Mouse (Mus musculus) heart, postnatal 0 days (tissue): ENCODE data around the gene Gstm3. TPM values are rescaled to one million over a fixed set of nuclear protein-coding genes. Genes with fewer than 3 reads are reported as not detected.
"Not testable (repeated sequence)": the region's sequence is repeated elsewhere in the genome, so short reads cannot be mapped to it uniquely, and the experiment has no call there.

ENCODE experiments used
- ATAC-seq: fragments of 200-750 bp; cut with Nextera tagmentation; 2 replicates; pipeline ENCODE4 v1.8.0; 2017; ENCODE audit warnings: low read depth, moderate number of reproducible peaks, moderate library complexity; ENCODE audit not compliant: insufficient read depth
- DNase-seq: peaks from one replicate; pipeline ENCODE4 v3.0.0-alpha.2; 2016; ENCODE audit warnings: low spot score
- H3K27ac ChIP-seq: fragments of 300-500 bp; sonication (generic); 2 replicates; pipeline ENCODE4 v1.5.1; 2014; ENCODE audit warnings: low read depth, mild to moderate bottlenecking
- H3K27me3 ChIP-seq: fragments of 300-500 bp; sonication (generic); 2 replicates; pipeline ENCODE4 v1.6.1; 2014; ENCODE audit warnings: low read length, mixed read lengths; ENCODE audit not compliant: control insufficient read depth, insufficient read depth
- H3K36me3 ChIP-seq: fragments of 300-500 bp; sonication (generic); replicated peaks from 2 replicates; pipeline ENCODE4 v1.6.1; 2014; ENCODE audit warnings: low read length, mixed read lengths; ENCODE audit not compliant: control insufficient read depth, insufficient read depth
- H3K4me1 ChIP-seq: fragments of 300-500 bp; sonication (generic); 2 replicates; pipeline ENCODE4 v1.6.1; 2014; ENCODE audit warnings: antibody characterized with exemption; ENCODE audit not compliant: control insufficient read depth, insufficient read depth
- H3K4me2 ChIP-seq: fragments of 300-500 bp; sonication (generic); 2 replicates; pipeline ENCODE4 v1.6.1; 2014; ENCODE audit warnings: low read depth, mild to moderate bottlenecking, low read length, moderate library complexity
- H3K4me3 ChIP-seq: fragments of 300-500 bp; sonication (generic); 2 replicates; pipeline ENCODE4 v1.5.1; 2014; ENCODE audit warnings: low read depth, low read length
- H3K9ac ChIP-seq: fragments of 300-500 bp; sonication (generic); replicated peaks from 2 replicates; pipeline ENCODE4 v1.6.1; 2014; ENCODE audit warnings: low read depth, low read length, mixed read lengths
- H3K9me3 ChIP-seq: fragments of 300-500 bp; sonication (generic); replicated peaks from 2 replicates; pipeline ENCODE4 v1.6.1; 2016; ENCODE audit warnings: low read length; ENCODE audit not compliant: control insufficient read depth
- CTCF ChIP-seq: IDR thresholded peaks from 2 replicates; pipeline ENCODE4 v1.5.1; 2016; ENCODE audit warnings: antibody characterized with exemption, control low read depth, low read depth
- EP300 ChIP-seq: IDR thresholded peaks from 2 replicates; pipeline ENCODE4 v1.6.1; 2016; ENCODE audit warnings: antibody characterized with exemption, low read depth
- WGBS: fragments of 180-500 bp; shearing (Covaris S2); extraction: QIAGEN DNeasy Blood & Tissue Kit; methylation state at CpG from one replicate; pipeline ENCODE4 v1.1.7; 2014; 5-methylcytosine and 5-hydroxymethylcytosine counted together
- polyA plus RNA-seq: library from polyadenylated mRNA; unstranded; fragments of >200 nt; fragmentation: Nextera tagmentation; extraction: Ambion mirVana; gene quantifications from 2 replicates; pipeline ENCODE4 v1.2.1, GENCODE M21; 2015
- total RNA-seq: library from RNA; depleted of rRNA; stranded (reverse); fragments of >200 nt; gene quantifications from 2 replicates; pipeline ENCODE4 v1.2.3, GENCODE M21; 2014; ENCODE audit warnings: low replicate concordance

Gene Gstm3
- total and polyA plus RNA-seq, 2 experiments from 2014 or later, result not detected

DNA sequence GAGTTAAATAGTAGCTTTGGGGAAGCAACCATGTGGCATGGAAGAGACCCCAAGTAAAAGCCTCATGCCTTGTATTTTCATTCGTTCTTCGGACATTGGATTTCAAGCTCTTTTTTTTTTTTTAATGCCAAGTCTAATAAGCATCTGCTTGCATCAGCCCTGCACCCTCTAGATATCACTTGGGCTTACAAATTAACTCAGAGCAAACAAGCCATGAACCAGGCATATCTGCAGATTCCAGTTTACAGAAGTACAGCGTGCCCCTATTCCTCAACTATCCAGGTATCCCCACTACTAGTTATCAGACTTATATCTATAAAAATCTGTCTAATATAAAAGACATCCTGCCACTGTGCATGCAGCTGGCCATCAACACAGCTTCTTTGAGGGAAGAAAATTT is 3.0 kb upstream of the Gstm3 start:
- Histone ChIP-seq H3K27me3 (0 out of 2 replicates have a peak, but pooled peaks cover 2% of the 10 kb centered on the region), H3K9ac (no peak overlapping the region), H3K36me3 (no peaks in the 10 kb centered on the region), H3K27ac (no peak overlapping the region), H3K4me3 (no peak overlapping the region), H3K4me1 (no peaks in the 10 kb centered on the region), H3K4me2 (no peak overlapping the region), H3K9me3 (no peaks in the 10 kb centered on the region)
- ATAC-seq (no peak), DNase-seq (no peak)
- WGBS, result 86% methylated on average over 3 of the region's 3 CpGs
- no peak for TF ChIP-seq EP300
- TF ChIP-seq CTCF, result no peak

DNA sequence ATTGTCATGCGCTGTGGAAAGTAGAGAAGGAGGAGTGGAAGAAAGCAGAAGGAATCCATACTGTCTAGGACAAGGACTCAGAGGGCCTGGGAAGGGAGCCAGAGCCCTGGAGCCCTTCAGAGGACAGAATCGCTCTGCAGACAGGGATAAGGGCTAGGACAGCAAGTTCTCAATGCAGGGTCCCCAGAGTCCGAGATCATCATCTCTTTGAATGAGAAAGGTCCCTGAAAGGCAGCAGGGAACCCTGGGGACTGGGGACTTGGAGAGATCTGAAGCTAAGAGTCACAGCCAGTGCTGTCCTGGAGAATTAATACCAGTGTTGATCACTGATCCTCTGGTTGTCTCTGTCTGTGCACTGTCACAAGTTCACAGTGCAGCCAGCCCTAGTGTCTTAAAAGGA is 2.0 kb upstream of the Gstm3 start:
- not testable (repeated sequence) for H3K4me1 ChIP-seq, H3K27me3 ChIP-seq, DNase-seq, H3K36me3 ChIP-seq, H3K4me3 ChIP-seq, H3K9me3 ChIP-seq, H3K27ac ChIP-seq, H3K9ac ChIP-seq, H3K4me2 ChIP-seq
- WGBS, result 35% methylated on average over 3 of the region's 3 CpGs
- ATAC-seq, result peak; percentile 39; the same call in 1 of the 2 replicates

DNA sequence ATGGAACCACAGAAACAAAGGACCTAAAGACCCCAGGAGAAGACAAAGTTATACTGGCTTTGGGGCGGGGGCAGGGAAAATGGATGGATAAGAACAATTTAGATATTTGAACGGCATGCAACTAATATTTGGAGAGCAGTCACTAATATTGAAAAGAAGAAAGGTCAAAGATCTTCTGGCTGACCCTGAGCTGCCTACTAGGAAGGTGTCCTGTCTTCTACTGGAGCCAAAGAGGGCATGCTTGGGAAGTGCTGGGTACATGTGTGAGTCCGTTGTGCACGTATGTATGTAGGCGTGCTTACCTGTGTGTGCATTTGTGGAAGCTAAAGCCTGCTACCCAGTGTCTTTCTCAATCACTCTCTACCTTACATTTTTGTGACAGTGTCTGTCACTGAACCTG is 2.5 kb downstream of the Gstm3 start:
- WGBS, result 92% methylated on average over 5 of the region's 5 CpGs
- no peak for TF ChIP-seq EP300
- TF ChIP-seq CTCF, result no peak
- no peaks in the 10 kb centered on the region for H3K9me3 ChIP-seq
- H3K4me2 ChIP-seq, result no peak overlapping the region
- 0 out of 2 replicates have a peak, but pooled peaks cover 6% of the 10 kb centered on the region for H3K27me3 ChIP-seq
- no peak overlapping the region for H3K4me3 ChIP-seq
- no peaks in the 10 kb centered on the region for H3K4me1 ChIP-seq
- H3K27ac ChIP-seq, result no peak overlapping the region
- H3K9ac ChIP-seq, result no peak overlapping the region
- ATAC-seq (no peak), DNase-seq (no peak)
- no peaks in the 10 kb centered on the region for H3K36me3 ChIP-seq

DNA sequence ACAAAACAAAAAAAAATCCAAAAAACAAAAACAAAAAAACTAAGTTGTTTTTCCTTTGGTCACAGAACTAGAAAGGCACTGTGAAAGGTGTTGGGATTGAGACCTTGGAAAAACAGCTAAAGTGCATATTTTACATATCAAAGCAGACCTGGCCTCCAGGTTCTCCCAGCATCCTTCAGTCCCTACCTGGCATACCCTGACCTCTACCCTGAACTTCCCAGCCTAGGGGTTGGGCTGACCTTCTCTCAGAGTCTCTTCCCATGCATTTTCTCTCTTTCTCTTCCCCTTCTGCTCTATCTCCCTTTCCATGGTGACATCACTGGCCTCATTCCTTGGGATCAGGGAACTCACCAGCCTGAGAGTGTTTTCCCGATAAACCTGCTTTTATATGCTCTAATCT is 3.5 kb downstream of the Gstm3 start:
- DNase-seq, result no peak
- H3K9ac ChIP-seq, result no peak overlapping the region
- no peak overlapping the region for H3K27ac ChIP-seq
- H3K4me2 ChIP-seq, result no peak overlapping the region
- WGBS, result 51% methylated on average over 1 of the region's 1 CpGs
- TF ChIP-seq CTCF, result no peak
- TF ChIP-seq EP300, result no peak
- no peak overlapping the region for H3K4me3 ChIP-seq
- no peak for ATAC-seq
- no peaks in the 10 kb centered on the region for H3K9me3 ChIP-seq
- no peaks in the 10 kb centered on the region for H3K36me3 ChIP-seq
- no peaks in the 10 kb centered on the region for H3K4me1 ChIP-seq
- 0 out of 2 replicates have a peak, but pooled peaks cover 6% of the 10 kb centered on the region for H3K27me3 ChIP-seq

DNA sequence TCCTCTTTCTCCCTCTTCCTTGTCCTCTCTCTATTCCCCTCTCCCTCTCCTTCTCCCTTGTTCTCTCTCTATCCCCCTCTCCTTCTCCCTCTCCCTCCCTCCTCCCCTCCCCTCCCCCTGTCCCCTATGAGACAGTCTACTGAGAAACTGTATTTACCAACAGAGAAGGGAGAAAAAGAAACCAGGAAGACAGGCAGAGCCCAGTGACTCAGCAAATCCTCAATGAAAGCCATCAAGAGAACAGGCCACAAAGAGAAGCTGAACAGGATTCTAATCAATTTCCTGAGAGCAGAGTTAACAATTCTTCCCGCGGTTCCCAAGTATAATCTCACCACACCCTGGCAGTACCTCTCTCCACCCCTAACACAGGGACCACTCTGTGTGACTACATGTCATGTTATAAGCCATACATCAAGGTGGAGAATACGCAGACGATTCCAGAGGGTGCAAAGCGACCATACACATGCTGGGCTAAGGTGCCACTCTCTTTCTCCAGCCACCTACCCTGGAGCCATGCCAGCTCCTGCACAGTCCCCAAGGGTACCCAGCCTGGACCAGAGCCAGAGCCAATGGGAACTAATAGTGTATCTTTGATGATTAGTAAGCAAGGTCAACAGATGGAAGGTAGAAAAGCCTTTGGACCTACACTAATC is 4.3 kb downstream of the Gstm3 start:
- no peaks in the 10 kb centered on the region for H3K9me3 ChIP-seq
- H3K36me3 ChIP-seq, result no peaks in the 10 kb centered on the region
- H3K4me1 ChIP-seq, result no peaks in the 10 kb centered on the region
- DNase-seq (no peak), ATAC-seq (no peak)
- TF ChIP-seq CTCF, result no peak
- no peak for TF ChIP-seq EP300
- H3K9ac ChIP-seq, result no peak overlapping the region
- H3K27me3 ChIP-seq, result 0 out of 2 replicates have a peak, but pooled peaks cover 4% of the 10 kb centered on the region
- no peak overlapping the region for H3K4me3 ChIP-seq
- H3K27ac ChIP-seq, result no peak overlapping the region
- H3K4me2 ChIP-seq, result no peak overlapping the region
- 57% methylated on average over 5 of the region's 5 CpGs for WGBS

DNA sequence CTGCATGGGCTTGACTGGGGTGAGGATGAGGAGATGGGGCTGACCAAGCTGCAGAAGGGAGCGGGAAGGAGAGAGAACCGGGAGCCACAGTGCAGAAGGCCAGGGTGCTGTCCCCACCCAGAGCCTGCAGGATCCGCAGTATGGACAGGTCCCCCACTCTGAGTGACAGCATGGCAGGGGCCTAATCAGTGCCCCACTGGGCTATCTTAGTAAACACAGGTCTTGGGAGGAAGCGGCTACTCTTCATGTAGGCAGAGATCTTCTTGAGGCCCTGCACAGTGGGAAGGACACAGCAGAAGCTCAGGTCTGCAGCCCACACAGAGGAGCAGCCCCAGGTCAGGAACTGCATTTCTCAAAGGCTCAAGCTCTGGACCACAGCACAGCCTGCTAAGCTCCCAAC is 5.1 kb downstream of the Gstm3 start:
- TF ChIP-seq EP300, result no peak
- no peak for TF ChIP-seq CTCF
- Histone ChIP-seq H3K27ac (no peak overlapping the region), H3K4me3 (no peak overlapping the region), H3K36me3 (no peaks in the 10 kb centered on the region), H3K27me3 (0 out of 2 replicates have a peak, but pooled peaks cover 3% of the 10 kb centered on the region), H3K9ac (no peak overlapping the region), H3K4me1 (no peaks in the 10 kb centered on the region), H3K9me3 (no peaks in the 10 kb centered on the region), H3K4me2 (no peak overlapping the region)
- ATAC-seq, result no peak
- DNase-seq, result no peak
- 79% methylated on average over 4 of the region's 4 CpGs for WGBS

DNA sequence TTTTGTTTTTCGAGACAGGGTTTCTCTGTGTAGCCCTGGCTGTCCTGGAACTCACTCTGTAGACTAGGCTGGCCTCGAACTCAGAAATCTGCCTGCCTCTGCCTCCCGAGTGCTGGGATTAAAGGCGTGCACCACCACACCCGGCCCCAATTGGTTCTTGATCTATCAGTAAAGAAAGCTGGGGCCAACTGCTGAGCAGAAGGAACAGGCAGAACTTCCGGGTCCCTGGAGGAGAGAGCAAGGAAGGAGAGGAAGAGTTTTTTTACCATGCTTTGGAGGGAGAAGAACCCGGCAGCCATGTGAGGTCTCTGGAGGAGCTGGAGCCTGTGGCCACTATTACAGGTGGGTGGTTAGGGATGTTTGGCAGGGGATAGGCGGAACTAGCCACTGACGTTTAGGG is 13.8 kb downstream of the Gstm3 start:
- not testable (repeated sequence) for H3K9me3 ChIP-seq
- 81% methylated on average over 9 of the region's 9 CpGs for WGBS

More for the DNA sequence above, 13.8 kb downstream of the Gstm3 start:
- H3K27ac ChIP-seq, H3K4me2 ChIP-seq, DNase-seq, H3K4me3 ChIP-seq, H3K27me3 ChIP-seq, H3K9ac ChIP-seq, ATAC-seq, H3K36me3 ChIP-seq, H3K4me1 ChIP-seq: not testable (repeated sequence)
